Mouse (Mus musculus) MEL (cell line): ENCODE data around the gene Setd6.

ENCODE experiments used
- CTCF ChIP-seq, 3 experiments: IDR thresholded peaks in 2 of 3; conservative IDR thresholded peaks in 1 of 3; 2 replicates each; pipeline ENCODE4 v1.5.1; 2011 to 2012; ENCODE audit warnings: low read length in 3 of 3, low read depth in 2 of 3, mild to moderate bottlenecking in 2 of 3, improper control_type of control experiment in 1 of 3, inconsistent platforms in 1 of 3, mixed read lengths in 1 of 3, moderate library complexity in 1 of 3; ENCODE audit not compliant: control insufficient read depth in 1 of 3, insufficient read depth in 1 of 3, poor library complexity in 1 of 3, severe bottlenecking in 1 of 3
- ELF1 ChIP-seq: IDR thresholded peaks from 2 replicates; pipeline ENCODE4 v1.6.1; 2014; ENCODE audit warnings: low read depth, mild to moderate bottlenecking, inconsistent platforms, low read length, improper control_type of control experiment, moderate library complexity
- EP300 ChIP-seq, 2 experiments: IDR thresholded peaks; 2 replicates each; pipeline ENCODE4 v1.6.1; 2011; ENCODE audit warnings: improper control_type of control experiment in 2 of 2, low read length in 2 of 2, low read depth in 1 of 2, mild to moderate bottlenecking in 1 of 2
- GATA1 ChIP-seq: IDR thresholded peaks from 2 replicates; pipeline ENCODE4 v1.6.1; 2011; ENCODE audit warnings: low read depth, low read length, improper control_type of control experiment
- MAFK ChIP-seq: IDR thresholded peaks from 2 replicates; pipeline ENCODE4 v1.6.1; 2011; ENCODE audit warnings: low read depth, mild to moderate bottlenecking, low read length, improper control_type of control experiment, borderline replicate concordance
- NRF1 ChIP-seq: IDR thresholded peaks from 2 replicates; pipeline ENCODE4 v1.6.1; 2014; ENCODE audit warnings: low read depth, mild to moderate bottlenecking, inconsistent platforms, low read length, improper control_type of control experiment, moderate library complexity; ENCODE audit not compliant: poor library complexity, insufficient read depth, severe bottlenecking
- POLR2A ChIP-seq, 2 experiments: IDR thresholded peaks; 2 replicates each; pipeline ENCODE4 v1.6.1; 2011 to 2012; ENCODE audit warnings: low read length in 2 of 2, mild to moderate bottlenecking in 2 of 2, control low read depth in 1 of 2, improper control_type of control experiment in 1 of 2, low read depth in 1 of 2, moderate library complexity in 1 of 2; ENCODE audit not compliant: control insufficient read depth in 1 of 2, insufficient read depth in 1 of 2, poor library complexity in 1 of 2
- RAD21 ChIP-seq: IDR thresholded peaks from 2 replicates; pipeline ENCODE4 v1.6.1; 2011; ENCODE audit warnings: mild to moderate bottlenecking, low read depth, low read length, improper control_type of control experiment
- TAL1 ChIP-seq: IDR thresholded peaks from 2 replicates; pipeline ENCODE4 v1.6.1; 2012; ENCODE audit warnings: mild to moderate bottlenecking, inconsistent platforms, low read length, moderate library complexity, mixed read lengths
- ZKSCAN1 ChIP-seq: IDR thresholded peaks from 2 replicates; pipeline ENCODE4 v1.6.1; 2012; ENCODE audit warnings: low read depth, mild to moderate bottlenecking, inconsistent platforms, low read length, improper control_type of control experiment, moderate library complexity
- ZMIZ1 ChIP-seq: IDR thresholded peaks from 2 replicates; pipeline ENCODE4 v1.6.1; 2012; ENCODE audit warnings: low read depth, mild to moderate bottlenecking, inconsistent platforms, low read length, improper control_type of control experiment, moderate library complexity

GRCm38 (mm10) chr8:95709579-95709978, 6.1 kb upstream of the Setd6 start:
- TF ChIP-seq ELF1 (no peak), MAFK (no peak), CTCF (IDR thresholded peaks at IDR 0.05 in 2 of 3, conservative IDR thresholded peaks at IDR 0.05 in 1 of 3; ENCODE audit: control insufficient read depth in 1 of 3, insufficient read depth in 1 of 3, low read depth in 2 of 3, low read length in 3 of 3, poor library complexity in 1 of 3, severe bottlenecking in 1 of 3) (no peak), TAL1 (no peak), ZKSCAN1 (no peak), GATA1 (no peak), EP300 (IDR thresholded peaks at IDR 0.05; ENCODE audit: low read depth in 1 of 2, low read length in 2 of 2) (no peak), NRF1 (no peak), ZMIZ1 (no peak), RAD21 (no peak), POLR2A (IDR thresholded peaks at IDR 0.05; ENCODE audit: control insufficient read depth in 1 of 2, insufficient read depth in 1 of 2, low read depth in 1 of 2, low read length in 2 of 2, poor library complexity in 1 of 2) (no peak)
